Mouse (Mus musculus) embryonic facial prominence, embryonic 14.5 days (tissue): ENCODE measurements around the gene Hoxb8. TPM values are rescaled to one million over a fixed set of nuclear protein-coding genes. Genes with fewer than 3 reads are reported as not detected.
A peak's percentile ranks its signal among the peaks of the same experiment; 100 is the strongest.

Source experiments
- ATAC-seq: fragments of 200-750 bp; cut with Nextera tagmentation; 2 replicates; pipeline ENCODE4 v1.8.0; 2017; ENCODE audit warnings: low read depth, moderate number of reproducible peaks, moderate TSS enrichment
- DNase-seq: peaks from one replicate; pipeline ENCODE4 v3.0.0-alpha.2; 2015; ENCODE audit warnings: low spot score
- H3K27ac ChIP-seq: fragments of 300-500 bp; sonication (generic); replicated peaks from 2 replicates; pipeline ENCODE4 v1.5.1; 2014; ENCODE audit warnings: low read depth, mild to moderate bottlenecking, low read length, moderate library complexity
- H3K27me3 ChIP-seq: fragments of 300-500 bp; sonication (generic); replicated peaks from 2 replicates; pipeline ENCODE4 v1.6.1; 2014; ENCODE audit warnings: low read length; ENCODE audit not compliant: control insufficient read depth, insufficient read depth
- H3K36me3 ChIP-seq: fragments of 300-500 bp; sonication (generic); 2 replicates; pipeline ENCODE4 v1.6.1; 2014; ENCODE audit warnings: low read length, mixed read lengths; ENCODE audit not compliant: control insufficient read depth, insufficient read depth
- H3K4me1 ChIP-seq: fragments of 300-500 bp; sonication (generic); 2 replicates; pipeline ENCODE4 v1.6.1; 2014; ENCODE audit warnings: antibody characterized with exemption, low read length; ENCODE audit not compliant: control insufficient read depth, insufficient read depth
- H3K4me2 ChIP-seq: fragments of 300-500 bp; sonication (generic); 2 replicates; pipeline ENCODE4 v1.6.1; 2014; ENCODE audit warnings: low read depth, mild to moderate bottlenecking, low read length, moderate library complexity, mixed read lengths
- H3K4me3 ChIP-seq: fragments of 300-500 bp; sonication (generic); 2 replicates; pipeline ENCODE4 v1.5.1; 2014; ENCODE audit warnings: low read depth, mild to moderate bottlenecking, low read length
- H3K9ac ChIP-seq: fragments of 300-500 bp; sonication (generic); 2 replicates; pipeline ENCODE4 v1.6.1; 2014; ENCODE audit warnings: low read depth, mild to moderate bottlenecking, low read length, moderate library complexity, mixed read lengths
- H3K9me3 ChIP-seq: fragments of 300-500 bp; sonication (generic); 2 replicates; pipeline ENCODE4 v1.6.1; 2016; ENCODE audit warnings: low read length; ENCODE audit not compliant: control insufficient read depth
- WGBS: fragments of 180-500 bp; shearing (Covaris S2); extraction: QIAGEN DNeasy Blood & Tissue Kit; methylation state at CpG from one replicate; pipeline ENCODE4 v1.1.7; 2014; 5-methylcytosine and 5-hydroxymethylcytosine counted together
- polyA plus RNA-seq: library from polyadenylated mRNA; unstranded; fragments of >200 nt; fragmentation: Nextera tagmentation; extraction: Ambion mirVana; gene quantifications from 2 replicates; pipeline ENCODE4 v1.2.1, GENCODE M21; 2014

The Hoxb8 gene
- polyA plus RNA-seq, 1 experiment from 2014 or later, result not detected

GRCm38 (mm10) chr11:96292565-96293301, 11.0 kb downstream of the Hoxb8 start:
- Histone ChIP-seq H3K9ac (0 out of 2 replicates have a peak overlapping the region, but pooled peaks have one; percentile 19), H3K4me3 (no peak overlapping the region; the same call in 1 of the 2 replicates), H3K9me3 (no peaks in the 10 kb centered on the region), H3K4me2 (no peak overlapping the region), H3K27me3 (peaks cover 99% of the 10 kb centered on the region), H3K36me3 (no peaks in the 10 kb centered on the region), H3K4me1 (no peaks in the 10 kb centered on the region), H3K27ac (no peak overlapping the region)
- 2% methylated on average over 12 of the region's 12 CpGs for WGBS
- DNase-seq, result no peak
- ATAC-seq, result no peak

DNA sequence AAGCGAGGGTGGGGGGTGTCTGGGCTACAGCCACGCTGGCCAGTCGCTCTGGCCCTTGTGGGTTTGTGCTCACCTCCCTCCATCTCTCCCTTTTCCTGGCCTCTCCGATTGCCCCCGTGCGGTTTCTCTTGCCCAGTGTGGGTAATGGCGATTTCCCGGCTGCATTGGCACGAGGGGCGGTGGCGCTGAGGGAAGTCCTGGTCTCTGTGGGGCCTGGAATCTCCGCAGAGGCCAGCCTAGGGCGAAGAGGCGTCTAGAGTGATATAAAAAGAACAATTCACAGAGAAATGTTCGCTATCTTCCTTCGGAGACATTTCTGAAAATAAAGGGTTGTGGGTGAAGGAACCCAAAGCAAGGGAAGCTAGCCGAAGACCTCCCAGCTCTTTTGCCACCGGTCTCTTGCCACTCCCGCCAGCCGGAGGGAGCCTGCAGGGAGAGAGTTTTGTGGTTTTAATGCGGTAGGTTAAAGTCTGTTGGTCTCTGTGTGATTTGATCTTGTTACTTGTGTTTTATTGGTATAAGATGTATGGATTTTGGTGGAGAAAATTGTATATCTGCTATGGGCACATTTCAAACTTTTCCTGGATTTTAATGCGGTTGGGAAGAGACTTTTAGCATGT, 11.7 kb downstream of the Hoxb8 start:
- Histone ChIP-seq H3K27me3 (peaks cover 99% of the 10 kb centered on the region), H3K4me2 (no peak overlapping the region), H3K9me3 (no peaks in the 10 kb centered on the region), H3K9ac (0 out of 2 replicates have a peak overlapping the region, but pooled peaks have one; percentile 19), H3K36me3 (no peaks in the 10 kb centered on the region), H3K4me1 (no peaks in the 10 kb centered on the region), H3K4me3 (peak overlapping the region; percentile 2; the same call in 1 of the 2 replicates), H3K27ac (no peak overlapping the region)
- under 1% methylated on average over 20 of the region's 22 CpGs for WGBS
- DNase-seq (no peak), ATAC-seq (no peak)

- no peak for ATAC-seq
These were observed 12.8 kb downstream of the Hoxb8 start for GRCm38 (mm10) chr11:96294245-96295091.

DNA sequence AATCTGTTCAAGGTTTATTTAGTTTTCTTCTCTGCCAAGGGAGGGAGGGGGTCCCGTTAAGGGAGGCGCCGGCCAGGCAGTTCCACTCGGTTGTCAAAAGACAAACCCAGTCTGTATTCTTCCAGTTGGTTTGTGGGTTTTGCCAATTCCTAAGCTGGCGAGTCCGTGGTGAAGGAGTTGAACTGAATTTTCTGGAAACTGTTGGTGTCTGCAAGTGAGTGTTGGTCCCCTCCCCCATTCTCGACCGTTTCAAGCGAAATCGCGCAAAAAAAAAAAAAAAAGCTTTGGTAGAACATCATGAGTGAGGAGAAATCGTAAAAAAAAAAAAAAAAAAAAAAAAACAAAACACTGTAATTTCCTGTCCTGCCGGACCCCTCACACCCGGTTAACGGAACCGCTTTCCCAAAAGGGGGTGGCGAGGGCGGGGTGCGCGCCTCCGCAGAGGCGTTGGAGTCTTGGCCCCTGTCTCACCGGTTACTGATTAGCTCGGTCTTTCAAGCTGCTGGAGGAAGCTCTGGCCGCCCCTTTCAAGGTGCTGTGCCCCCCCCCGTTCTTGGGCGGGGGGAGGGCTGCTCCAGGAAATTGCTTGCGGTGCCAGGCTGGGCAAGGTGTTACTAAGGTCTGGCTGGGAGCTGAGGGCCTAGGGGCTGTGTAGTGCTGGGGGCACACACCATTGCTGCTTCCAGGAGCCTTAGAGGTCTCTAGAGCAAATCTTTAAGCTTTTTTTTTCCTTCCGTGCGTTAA, 13.6 kb downstream of the Hoxb8 start:
- H3K27ac ChIP-seq, result no peak overlapping the region
- H3K4me1 ChIP-seq, result no peaks in the 10 kb centered on the region
- ATAC-seq (no peak), DNase-seq (no peak)
- H3K4me2 ChIP-seq, result no peak overlapping the region
- H3K9me3 ChIP-seq, result no peaks in the 10 kb centered on the region
- no peaks in the 10 kb centered on the region for H3K36me3 ChIP-seq
- WGBS, result 0% methylated on average over 29 of the region's 30 CpGs
- H3K4me3 ChIP-seq, result peak overlapping the region; percentile 10; the same call in 1 of the 2 replicates
- H3K9ac ChIP-seq, result no peak overlapping the region
- peaks cover 99% of the 10 kb centered on the region for H3K27me3 ChIP-seq

More at GRCm38 (mm10) chr11:96294245-96295091, 12.8 kb downstream of the Hoxb8 start:
- H3K4me2 ChIP-seq, result no peak overlapping the region
- no peak overlapping the region for H3K9ac ChIP-seq
- peaks cover 99% of the 10 kb centered on the region for H3K27me3 ChIP-seq
- H3K36me3 ChIP-seq, result no peaks in the 10 kb centered on the region
- WGBS, result under 1% methylated on average over 32 of the region's 32 CpGs
- no peaks in the 10 kb centered on the region for H3K4me1 ChIP-seq
- no peaks in the 10 kb centered on the region for H3K9me3 ChIP-seq
- no peak overlapping the region for H3K27ac ChIP-seq
- peak overlapping the region; percentile 10; the same call in 1 of the 2 replicates for H3K4me3 ChIP-seq
- peak; percentile 72 for DNase-seq

DNA sequence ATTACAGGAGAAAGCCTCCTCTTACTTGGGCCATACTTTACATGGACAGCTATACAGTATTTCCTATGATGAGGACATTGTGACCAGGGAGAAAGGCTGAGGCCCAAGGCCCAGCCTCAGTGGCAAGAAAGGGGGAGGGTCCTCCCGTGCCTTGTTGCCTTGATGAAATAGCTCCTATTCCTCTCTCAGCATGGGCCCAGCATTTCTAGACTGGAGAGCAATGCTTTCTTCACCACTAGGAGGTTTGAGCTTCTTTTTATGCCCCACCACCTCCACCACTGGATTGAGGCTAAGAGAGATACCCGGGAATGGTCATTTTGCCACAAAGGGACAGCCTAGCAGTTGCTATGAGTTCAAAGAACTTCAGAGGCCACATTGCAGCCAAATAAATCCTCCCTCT, 15.3 kb downstream of the Hoxb8 start:
- no peaks in the 10 kb centered on the region for H3K36me3 ChIP-seq
- ATAC-seq (no peak), DNase-seq (no peak)
- WGBS, result 7% methylated on average over 2 of the region's 2 CpGs
- H3K27ac ChIP-seq, result no peak overlapping the region
- H3K9ac ChIP-seq, result no peak overlapping the region
- peaks cover 100% of the 10 kb centered on the region for H3K27me3 ChIP-seq
- no peaks in the 10 kb centered on the region for H3K4me1 ChIP-seq
- H3K4me2 ChIP-seq, result no peak overlapping the region
- H3K9me3 ChIP-seq, result no peaks in the 10 kb centered on the region
- H3K4me3 ChIP-seq, result no peak overlapping the region

- no peak overlapping the region for H3K4me3 ChIP-seq
- no peak for DNase-seq
- peaks cover 100% of the 10 kb centered on the region for H3K27me3 ChIP-seq
- H3K9ac ChIP-seq, result no peak overlapping the region
- no peak overlapping the region for H3K4me2 ChIP-seq
- no peaks in the 10 kb centered on the region for H3K36me3 ChIP-seq
- H3K4me1 ChIP-seq, result no peaks in the 10 kb centered on the region
- H3K9me3 ChIP-seq, result no peaks in the 10 kb centered on the region
- no peak for ATAC-seq
- no peak overlapping the region for H3K27ac ChIP-seq
- WGBS, result 3% methylated on average over 3 of the region's 3 CpGs
These were observed 15.7 kb downstream of the Hoxb8 start for GRCm38 (mm10) chr11:96297428-96297827.

DNA sequence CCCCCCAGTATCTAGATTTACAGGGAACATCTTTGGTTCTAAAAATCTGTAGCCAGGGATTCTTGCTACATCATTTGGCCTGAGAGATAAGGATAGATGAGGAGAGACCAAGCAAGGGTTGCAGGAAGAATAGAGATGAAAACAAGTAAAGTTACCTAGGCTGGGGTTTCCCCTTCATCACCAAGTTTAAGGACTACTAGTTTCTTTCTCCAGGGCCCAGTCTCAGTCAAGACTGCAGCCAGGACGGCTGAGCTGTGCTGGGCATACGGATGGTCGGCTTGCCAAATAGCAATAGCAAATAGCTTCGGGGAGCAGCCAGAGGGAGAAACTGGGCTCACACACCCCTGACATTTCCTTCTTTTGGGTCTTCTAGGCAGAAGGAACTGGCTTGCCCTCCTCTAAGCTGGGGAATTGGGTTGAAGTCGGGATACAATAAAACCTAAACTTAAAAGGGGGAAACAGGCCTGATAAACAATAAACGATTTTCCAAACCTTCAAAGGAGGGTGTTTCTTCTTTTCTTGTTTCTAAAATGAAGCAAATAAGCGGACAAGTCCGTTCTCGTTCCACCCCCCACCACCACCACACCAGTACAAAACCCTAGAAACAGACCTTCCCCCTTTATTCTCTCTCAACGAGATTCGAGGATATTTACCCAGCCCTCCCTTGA, 16.4 kb downstream of the Hoxb8 start:
- Histone ChIP-seq H3K4me2 (no peak overlapping the region), H3K4me3 (no peak overlapping the region), H3K9me3 (no peaks in the 10 kb centered on the region), H3K4me1 (no peaks in the 10 kb centered on the region), H3K27me3 (peaks cover 100% of the 10 kb centered on the region), H3K27ac (no peak overlapping the region), H3K36me3 (no peaks in the 10 kb centered on the region), H3K9ac (no peak overlapping the region)
- WGBS, result 4% methylated on average over 11 of the region's 11 CpGs
- no peak for ATAC-seq
- DNase-seq, result no peak
